Mouse (Mus musculus) erythroblast, embryonic 14.5 days (primary cell): ENCODE measurements around the gene Wdr37. TPM values are rescaled to one million over a fixed set of nuclear protein-coding genes. Genes with fewer than 3 reads are reported as not detected.

Experiments used
- H3K27me3 ChIP-seq: 2 replicates; pipeline ENCODE4 v1.6.1; 2012; ENCODE audit warnings: inconsistent platforms; ENCODE audit not compliant: control insufficient read depth
- H3K36me3 ChIP-seq: 2 replicates; pipeline ENCODE4 v1.6.1; 2012; ENCODE audit warnings: mild to moderate bottlenecking, inconsistent platforms; ENCODE audit not compliant: control insufficient read depth
- H3K4me1 ChIP-seq: 2 replicates; pipeline ENCODE4 v1.6.1; 2012; ENCODE audit warnings: inconsistent platforms; ENCODE audit not compliant: control insufficient read depth
- H3K4me3 ChIP-seq: replicated peaks from 2 replicates; pipeline ENCODE3; 2012; ENCODE audit warnings: moderate library complexity, mild to moderate bottlenecking, inconsistent platforms
- H3K9me3 ChIP-seq: 2 replicates; pipeline ENCODE4 v1.6.1; 2012; ENCODE audit warnings: low read length, inconsistent platforms, mixed read lengths; ENCODE audit not compliant: control insufficient read depth
- GATA1 ChIP-seq: IDR thresholded peaks from 2 replicates; pipeline ENCODE4 v1.6.1; 2012; ENCODE audit warnings: low read length, inconsistent platforms, mixed read lengths
- TAL1 ChIP-seq: IDR thresholded peaks from 3 replicates; pipeline ENCODE4 v1.6.1; 2012; ENCODE audit warnings: low read length, inconsistent platforms, mixed read lengths
- polyA plus RNA-seq: library from polyadenylated mRNA; stranded (reverse); fragments of >175 nt; gene quantifications from 2 replicates; pipeline ENCODE4 v1.2.3, GENCODE M21; 2012

The Wdr37 gene
- polyA plus RNA-seq, 1 experiment: 0.26 TPM

DNA sequence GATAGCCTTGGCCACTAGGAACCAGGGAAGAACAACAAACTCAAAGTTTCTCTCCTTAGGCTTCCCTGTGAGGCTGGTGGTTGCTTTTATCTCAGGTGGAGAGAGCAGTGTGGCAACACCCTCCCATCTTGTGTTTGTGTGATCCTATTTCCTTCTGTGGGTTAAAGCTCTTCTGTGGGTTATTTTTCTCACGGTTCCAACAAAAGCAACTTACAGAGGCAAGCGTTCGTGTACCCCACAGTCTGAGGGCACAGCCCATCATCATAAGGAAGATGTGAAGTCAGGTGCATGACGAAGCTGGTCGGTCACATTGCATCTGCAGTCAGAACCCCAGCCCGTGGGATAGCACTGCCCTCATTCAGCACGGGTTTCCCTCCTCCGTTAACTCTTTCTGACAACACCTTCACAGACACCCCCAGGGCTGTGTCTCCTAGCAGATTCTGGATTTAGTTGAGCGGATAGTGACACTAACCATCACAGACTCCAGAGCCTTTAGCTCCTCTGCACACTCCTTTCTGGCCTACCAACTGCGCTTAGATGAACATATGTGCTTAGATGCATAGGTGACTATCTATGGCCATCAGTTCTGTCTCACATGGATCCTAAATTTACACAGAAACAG, 87.9 kb downstream of the Wdr37 start:
- Histone ChIP-seq H3K9me3 (no peaks in the 10 kb centered on the region), H3K27me3 (no peaks in the 10 kb centered on the region), H3K4me3 (no peak overlapping the region), H3K4me1 (no peaks in the 10 kb centered on the region), H3K36me3 (no peaks in the 10 kb centered on the region)
- no peak for TF ChIP-seq GATA1
- TF ChIP-seq TAL1: no peak

DNA sequence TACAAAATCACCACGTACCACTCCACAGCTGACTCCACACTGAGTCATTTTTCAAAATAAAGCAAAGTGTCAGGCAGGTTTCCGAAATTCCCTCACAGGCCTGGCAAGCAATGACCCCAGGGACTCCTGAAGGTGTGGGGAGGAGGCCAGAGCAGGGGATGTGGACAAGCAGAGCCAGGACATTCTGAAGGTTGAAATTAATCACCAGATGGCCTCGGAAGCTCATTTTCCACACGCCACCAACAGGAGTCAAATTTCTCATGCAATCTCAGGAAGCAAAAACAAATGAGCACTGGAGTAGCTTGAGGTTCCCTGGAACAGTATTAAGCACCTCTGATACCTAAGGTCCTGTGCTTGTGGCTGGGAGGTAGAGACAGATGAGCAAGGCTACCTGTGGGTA, 89.1 kb downstream of the Wdr37 start:
- H3K4me3 ChIP-seq: no peak overlapping the region
- no peaks in the 10 kb centered on the region for H3K27me3 ChIP-seq
- no peaks in the 10 kb centered on the region for H3K4me1 ChIP-seq
- TF ChIP-seq GATA1 (no peak), TAL1 (no peak)
- no peaks in the 10 kb centered on the region for H3K9me3 ChIP-seq
- H3K36me3 ChIP-seq: no peaks in the 10 kb centered on the region

DNA sequence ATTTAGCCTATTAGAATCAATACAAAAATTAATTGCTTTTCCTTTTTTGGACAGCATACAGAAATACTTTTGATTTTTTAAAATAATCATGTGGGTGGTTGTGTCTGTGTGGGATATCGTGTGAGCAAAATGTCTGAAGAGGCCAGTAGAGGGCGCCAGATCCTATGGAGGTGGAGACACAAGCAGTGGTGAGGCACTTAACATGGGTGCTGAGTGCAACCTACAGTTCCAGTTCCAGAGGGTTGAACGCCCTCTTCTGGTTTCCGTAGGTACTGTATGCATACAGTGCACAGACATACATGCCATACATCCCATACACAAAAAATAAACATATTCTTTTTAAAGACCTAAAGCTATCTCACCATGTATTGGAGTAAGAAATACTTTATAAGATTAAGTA, 91.3 kb downstream of the Wdr37 start:
- no peak for TF ChIP-seq TAL1
- TF ChIP-seq GATA1: no peak
- Histone ChIP-seq H3K4me3 (no peak overlapping the region), H3K9me3 (no peaks in the 10 kb centered on the region), H3K4me1 (no peaks in the 10 kb centered on the region), H3K27me3 (no peaks in the 10 kb centered on the region), H3K36me3 (no peaks in the 10 kb centered on the region)

DNA sequence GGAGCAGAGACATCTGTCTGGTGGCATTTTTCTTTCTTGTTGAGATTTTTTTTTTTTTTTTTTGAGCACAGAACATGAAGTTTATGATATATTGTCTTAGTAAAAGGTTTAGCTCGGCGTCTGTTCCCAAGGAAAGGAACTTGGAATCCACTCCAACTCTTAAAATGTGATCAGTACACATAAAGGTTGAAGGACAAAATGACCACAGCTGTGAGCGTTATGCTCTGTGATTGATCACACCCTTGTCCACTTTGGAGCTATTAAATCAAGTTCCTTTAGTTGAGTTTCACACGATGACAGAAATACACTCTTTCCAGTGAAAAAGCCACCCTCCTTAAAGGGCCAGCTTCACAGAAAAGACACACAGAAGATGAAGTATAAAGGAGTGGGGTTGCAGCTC, 101.1 kb downstream of the Wdr37 start:
- Histone ChIP-seq H3K27me3 (peaks cover 2% of the 10 kb centered on the region), H3K4me1 (no peaks in the 10 kb centered on the region), H3K36me3 (no peaks in the 10 kb centered on the region), H3K9me3 (no peaks in the 10 kb centered on the region), H3K4me3 (no peak overlapping the region)
- TF ChIP-seq GATA1 (no peak), TAL1 (no peak)

DNA sequence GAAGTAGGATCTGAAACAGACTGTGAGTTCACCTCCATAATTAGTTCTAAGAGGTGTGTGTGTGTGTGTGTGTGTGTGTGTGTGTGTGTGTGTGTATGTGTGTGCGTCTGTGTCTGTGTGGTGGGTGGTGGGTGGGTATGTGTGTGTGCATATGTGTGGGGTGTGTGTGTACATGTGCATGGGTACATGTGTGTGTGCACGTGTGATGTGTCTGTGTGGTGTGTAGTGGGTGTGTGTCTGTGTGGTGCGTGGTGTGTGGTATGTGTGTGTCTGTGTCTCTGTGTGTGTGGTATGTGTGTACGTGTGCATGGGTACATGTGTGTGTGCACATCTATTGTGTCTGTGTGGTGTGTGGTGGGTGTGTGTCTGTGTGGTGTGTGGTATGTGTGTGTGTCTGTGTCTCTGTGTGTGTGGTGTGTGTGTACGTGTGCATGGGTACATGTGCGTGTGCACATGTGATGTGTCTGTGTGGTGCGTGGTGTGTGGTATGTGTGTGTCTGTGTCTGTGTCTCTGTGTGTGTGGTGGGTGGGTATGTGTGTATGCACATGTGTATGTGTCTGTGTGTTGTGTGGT, 102.0 kb downstream of the Wdr37 start:
- Histone ChIP-seq H3K4me1 (no peaks in the 10 kb centered on the region), H3K4me3 (no peak overlapping the region)

DNA sequence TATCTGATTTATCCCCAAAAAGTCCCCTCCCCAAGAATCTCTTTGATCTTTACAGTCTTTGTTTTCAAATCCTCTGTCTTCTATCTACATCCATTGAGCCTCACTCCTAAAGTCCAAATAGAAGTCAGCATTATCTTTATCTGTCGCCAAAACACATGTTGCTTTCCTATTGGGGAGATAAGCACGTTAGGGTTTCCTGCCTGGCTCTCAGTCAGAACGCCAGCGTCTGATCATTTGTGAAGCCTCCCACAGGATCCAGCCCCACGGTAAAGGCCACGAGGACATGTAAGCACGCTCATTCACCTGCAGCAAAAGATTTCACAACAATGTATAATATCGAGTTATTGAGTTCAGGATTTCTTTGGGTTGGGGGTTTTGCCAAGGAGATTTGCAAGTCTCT, 110.8 kb downstream of the Wdr37 start:
- H3K4me1 ChIP-seq: no peaks in the 10 kb centered on the region
- H3K36me3 ChIP-seq: no peaks in the 10 kb centered on the region
- no peaks in the 10 kb centered on the region for H3K9me3 ChIP-seq
- H3K4me3 ChIP-seq: no peak overlapping the region
- no peaks in the 10 kb centered on the region for H3K27me3 ChIP-seq
- TF ChIP-seq GATA1: no peak
- no peak for TF ChIP-seq TAL1

More for the DNA sequence above, 102.0 kb downstream of the Wdr37 start:
- Histone ChIP-seq H3K27me3 (peaks cover 2% of the 10 kb centered on the region), H3K36me3 (no peaks in the 10 kb centered on the region), H3K9me3 (no peaks in the 10 kb centered on the region)
- no peak for TF ChIP-seq TAL1
- no peak for TF ChIP-seq GATA1

Other genes starting within 250 kb of the Wdr37 start
- gene Idi1, start 13.6 kb upstream of the Wdr37 start, polyA plus RNA-seq: 0.20 and 0.22 TPM in 2 replicates
- gene Gm9745, start 76.3 kb upstream of the Wdr37 start, polyA plus RNA-seq: not detected in 2 replicates
- gene Idi2, start 81.0 kb upstream of the Wdr37 start, polyA plus RNA-seq: not detected in 2 replicates
- gene Gtpbp4, start 124.2 kb upstream of the Wdr37 start, polyA plus RNA-seq: 0.17 and 0.22 TPM in 2 replicates
- gene Larp4b, start 222.0 kb upstream of the Wdr37 start, polyA plus RNA-seq: 1.5 and 2.0 TPM in 2 replicates